Mouse (Mus musculus) cortical plate, adult 2 months (tissue): ENCODE measurements around the gene Wdr72.

Experiments
- CTCF ChIP-seq: fragments of 200-500 bp; IDR thresholded peaks from 2 replicates; pipeline ENCODE4 v1.5.1; 2011; ENCODE audit warnings: mild to moderate bottlenecking, control low read depth, low read length; ENCODE audit not compliant: insufficient read depth; ENCODE audit errors: extremely low read depth
- POLR2A ChIP-seq: fragments of 200-500 bp; IDR thresholded peaks from 2 replicates; pipeline ENCODE4 v1.6.1; 2011; ENCODE audit warnings: mild to moderate bottlenecking, low read length, control low read depth; ENCODE audit not compliant: insufficient read depth; ENCODE audit errors: extremely low read depth

GRCm38 (mm10) chr9:74318771-74319170, 208.6 kb downstream of the Wdr72 start:
- no peak for TF ChIP-seq CTCF
- no peak for TF ChIP-seq POLR2A
